9 mouse cellular contexts compared by ENCODE assay signal in the genomic region with DNA sequence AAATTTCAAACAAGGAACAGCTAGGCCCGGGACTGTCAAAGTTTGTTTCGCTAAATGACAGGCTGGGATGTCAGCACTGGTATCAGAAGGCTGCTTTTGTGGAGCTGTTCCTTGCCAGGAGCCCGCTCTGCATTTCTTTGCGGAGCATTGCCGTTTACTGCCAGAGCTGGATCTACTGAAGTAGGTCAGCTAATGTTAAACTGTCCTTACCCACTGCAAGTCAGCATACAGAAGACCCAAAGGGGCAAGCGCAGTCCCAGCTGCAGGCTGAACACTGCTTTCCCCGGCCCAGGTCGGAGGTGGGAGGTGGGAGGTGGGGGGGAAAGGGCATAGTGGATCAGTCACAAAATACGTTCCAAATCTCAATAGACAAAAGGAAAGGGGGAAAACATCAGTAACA.
DNase-seq lines count a peak whose midpoint lies in the region; ATAC-seq and TF ChIP-seq lines count a peak whose summit lies in the region.
"Had no signal": no experiment of that assay in that cellular context is flagged by ENCODE, and none has a peak within 500 bp of the region (broad histone marks: within the 10 kb centered on the region; RNA-seq: fewer than 3 reads in every experiment).

No protein-coding gene starts in this region.

- no peak for ATAC-seq in heart, embryonic 11.5 days (replicated peaks; ENCODE audit: insufficient number of reproducible peaks, low FRiP score, low TSS enrichment)
- no peak for ATAC-seq in lung, postnatal 0 days
- no peak for ATAC-seq in limb, embryonic 14.5 days (ENCODE audit: low FRiP score, low read depth)

- H3K9ac ChIP-seq in heart, embryonic 11.5 days (ENCODE audit: low read depth, low read length): 0 out of 2 replicates have a peak overlapping the region, but pooled peaks have one; percentile 3
- no peak overlapping the region for H3K9ac ChIP-seq in lung, postnatal 0 days (replicated peaks; ENCODE audit: low read depth)
- no peak overlapping the region for H3K9ac ChIP-seq in limb, embryonic 14.5 days (ENCODE audit: low read depth, low read length, severe bottlenecking)

- no peak overlapping the region for H3K27ac ChIP-seq in heart, embryonic 11.5 days (ENCODE audit: low read depth, low read length)
- no peak overlapping the region for H3K27ac ChIP-seq in lung, postnatal 0 days (ENCODE audit: low read length)
- H3K27ac ChIP-seq in limb, embryonic 14.5 days (replicated peaks; ENCODE audit: low read depth, low read length): no peak overlapping the region

- no peaks in the 10 kb centered on the region for H3K27me3 ChIP-seq in heart, embryonic 11.5 days (ENCODE audit: control insufficient read depth, insufficient read depth, low read length)
- H3K27me3 ChIP-seq in lung, postnatal 0 days (replicated peaks; ENCODE audit: insufficient read depth, low read length): peaks cover 5% of the 10 kb centered on the region; the same call in 1 of the 2 replicates
- H3K27me3 ChIP-seq in limb, embryonic 14.5 days (ENCODE audit: control insufficient read depth, insufficient read depth, low read length): no peaks in the 10 kb centered on the region

- TF ChIP-seq EP300 in lung, postnatal 0 days (IDR thresholded peaks at IDR 0.05): no peak

- peaks cover 4% of the 10 kb centered on the region; the same call in 1 of the 2 replicates for H3K36me3 ChIP-seq in heart, embryonic 11.5 days (ENCODE audit: control insufficient read depth, insufficient read depth, low read length)
- H3K36me3 ChIP-seq in lung, postnatal 0 days (ENCODE audit: insufficient read depth, low read length): no peaks in the 10 kb centered on the region
- peaks cover 17% of the 10 kb centered on the region for H3K36me3 ChIP-seq in limb, embryonic 14.5 days (ENCODE audit: control insufficient read depth, insufficient read depth, low read length)

- H3K4me1 ChIP-seq in heart, embryonic 11.5 days (ENCODE audit: control insufficient read depth, insufficient read depth, low read length): peaks cover 13% of the 10 kb centered on the region
- peaks cover 8% of the 10 kb centered on the region for H3K4me1 ChIP-seq in lung, postnatal 0 days (ENCODE audit: insufficient read depth, low read depth, low read length)
- H3K4me1 ChIP-seq in limb, embryonic 14.5 days (ENCODE audit: control insufficient read depth, insufficient read depth, low read length): peaks cover 10% of the 10 kb centered on the region; the same call in 1 of the 2 replicates

- no peak for TF ChIP-seq CTCF in lung, postnatal 0 days (IDR thresholded peaks at IDR 0.05)

- no peak for TF ChIP-seq POLR2A in limb, embryonic 14.5 days (IDR thresholded peaks at IDR 0.05; ENCODE audit: borderline replicate concordance, extremely low read depth, insufficient read depth, insufficient read length)

- DNase-seq in heart, adult 11 months: no peak
- DNase-seq in lung, postnatal 0 days (ENCODE audit: low spot score): no peak
- no peak for DNase-seq in lung, postnatal 14 days
- DNase-seq in limb, embryonic 14.5 days (ENCODE audit: low spot score): no peak
- peak; percentile 32 for DNase-seq in retina, embryonic 14.5 days (ENCODE audit: low spot score)
- DNase-seq in cerebellum, adult 11 months: no peak
- no peak for DNase-seq in layer of hippocampus, postnatal 14 days (ENCODE audit: low spot score in 2 of 2)
- DNase-seq: kidney, postnatal 25 days had no signal

- peak overlapping the region; percentile 95 for H3K4me2 ChIP-seq in heart, embryonic 11.5 days
- peak overlapping the region; percentile 56 for H3K4me2 ChIP-seq in lung, postnatal 0 days (replicated peaks; ENCODE audit: low read depth, low read length)
- H3K4me2 ChIP-seq in limb, embryonic 14.5 days (replicated peaks; ENCODE audit: low read depth, low read length, severe bottlenecking): no peak overlapping the region; the same call in 1 of the 2 replicates

- peak overlapping the region; percentile 51 for H3K4me3 ChIP-seq in heart, embryonic 11.5 days (ENCODE audit: low read depth, low read length)
- H3K4me3 ChIP-seq in lung, postnatal 0 days (ENCODE audit: low read depth, low read length): peak overlapping the region; percentile 36; the same call in 1 of the 2 replicates
- peak overlapping the region; percentile 36 for H3K4me3 ChIP-seq in limb, embryonic 14.5 days (replicated peaks; ENCODE audit: low read length)

- peaks cover 2% of the 10 kb centered on the region; the same call in 1 of the 2 replicates for H3K9me3 ChIP-seq in heart, embryonic 11.5 days (replicated peaks; ENCODE audit: control insufficient read depth, low read length)
- H3K9me3 ChIP-seq in lung, postnatal 0 days (ENCODE audit: low read length): no peaks in the 10 kb centered on the region
- H3K9me3 ChIP-seq in limb, embryonic 14.5 days (ENCODE audit: control insufficient read depth, low read length): no peaks in the 10 kb centered on the region

- 9% methylated on average over 9 of the region's 9 CpGs for WGBS in heart, embryonic 11.5 days (ENCODE audit: insufficient replicate concordance)
- 17% methylated on average over 9 of the region's 9 CpGs for WGBS in lung, postnatal 0 days
- 27% methylated on average over 9 of the region's 9 CpGs for WGBS in limb, embryonic 14.5 days
